Mouse (Mus musculus) CH12.LX (cell line): ENCODE results near the gene Mrln. TPM values are rescaled to one million over a fixed set of nuclear protein-coding genes. Genes with fewer than 3 reads are reported as not detected.

Experiments used
- DNase-seq: peaks from one replicate; pipeline ENCODE4 v3.0.0-alpha.2; 2013; ENCODE audit errors: extremely low read depth
- H3K27ac ChIP-seq: 2 replicates; pipeline ENCODE4 v1.5.1; 2012; ENCODE audit warnings: low read depth, mild to moderate bottlenecking, control low read depth, moderate library complexity; ENCODE audit not compliant: insufficient read depth
- H3K27me3 ChIP-seq: replicated peaks from 2 replicates; pipeline ENCODE3; 2012; ENCODE audit warnings: inconsistent platforms
- H3K36me3 ChIP-seq, 2 experiments: replicated peaks in 1 of 2; 2 replicates each; pipeline versions ENCODE3 to v1.6.1; 2012; ENCODE audit warnings: inconsistent platforms in 1 of 2, low read length in 1 of 2, mild to moderate bottlenecking in 1 of 2, mixed read lengths in 1 of 2, moderate library complexity in 1 of 2; ENCODE audit not compliant: control insufficient read depth in 1 of 2, insufficient read depth in 1 of 2
- H3K4me1 ChIP-seq, 2 experiments: 2 replicates each; pipeline ENCODE4 v1.6.1; 2012; ENCODE audit warnings: inconsistent platforms in 1 of 2, moderate library complexity in 1 of 2; ENCODE audit not compliant: insufficient read depth in 2 of 2, control insufficient read depth in 1 of 2
- H3K4me2 ChIP-seq: 2 replicates; pipeline ENCODE4 v1.6.1; 2012; ENCODE audit warnings: low read depth, mild to moderate bottlenecking, control low read depth; ENCODE audit not compliant: poor library complexity, insufficient read depth, severe bottlenecking
- H3K4me3 ChIP-seq, 3 experiments: fragments of 150-350 bp in 1 of 3; sonication (generic) in 1 of 3; replicated peaks in 1 of 3; 2 replicates each; pipeline versions ENCODE3 to v1.5.1; 2011 to 2012; ENCODE audit warnings: low read depth in 2 of 3, low read length in 2 of 3, mild to moderate bottlenecking in 2 of 3, moderate library complexity in 2 of 3, control low read depth in 1 of 3, improper control_type of control experiment in 1 of 3, inconsistent platforms in 1 of 3, mixed read lengths in 1 of 3; ENCODE audit not compliant: poor library complexity in 1 of 3
- H3K79me2 ChIP-seq: replicated peaks from 2 replicates; pipeline ENCODE4 v1.6.1; 2012; ENCODE audit warnings: mild to moderate bottlenecking, moderate library complexity; ENCODE audit not compliant: control insufficient read depth, poor library complexity, insufficient read depth, severe bottlenecking; ENCODE audit errors: extremely low read depth
- H3K9ac ChIP-seq: 2 replicates; pipeline ENCODE4 v1.6.1; 2012; ENCODE audit warnings: low read depth, mild to moderate bottlenecking, control low read depth, moderate library complexity; ENCODE audit not compliant: insufficient read depth
- H3K9me3 ChIP-seq: replicated peaks from 2 replicates; pipeline ENCODE3; 2012; ENCODE audit warnings: low read length, inconsistent platforms, mixed read lengths
- BHLHE40 ChIP-seq: IDR thresholded peaks from 2 replicates; pipeline ENCODE4 v1.6.1; 2011; ENCODE audit warnings: mild to moderate bottlenecking, low read depth, low read length, improper control_type of control experiment
- CTCF ChIP-seq, 2 experiments: IDR thresholded peaks in 1 of 2; conservative IDR thresholded peaks in 1 of 2; 2 replicates each; pipeline ENCODE4 v1.5.1; 2011 to 2012; ENCODE audit warnings: low read depth in 2 of 2, low read length in 2 of 2, improper control_type of control experiment in 1 of 2, inconsistent platforms in 1 of 2, mild to moderate bottlenecking in 1 of 2, moderate library complexity in 1 of 2
- ELF1 ChIP-seq: IDR thresholded peaks from 2 replicates; pipeline ENCODE4 v1.6.1; 2014; ENCODE audit warnings: low read depth, mild to moderate bottlenecking, inconsistent platforms, low read length, improper control_type of control experiment
- ETS1 ChIP-seq: conservative IDR thresholded peaks from 2 replicates; pipeline ENCODE4 v1.6.1; 2012; ENCODE audit warnings: low read depth, mild to moderate bottlenecking, inconsistent platforms, low read length, improper control_type of control experiment, moderate library complexity
- GABPA ChIP-seq: IDR thresholded peaks from 2 replicates; pipeline ENCODE4 v1.6.1; 2012; ENCODE audit warnings: low read depth, low read length, improper control_type of control experiment, inconsistent platforms; ENCODE audit not compliant: insufficient replicate concordance
- IRF4 ChIP-seq: IDR thresholded peaks from 2 replicates; pipeline ENCODE4 v1.6.1; 2014; ENCODE audit warnings: low read depth, mild to moderate bottlenecking, inconsistent platforms, low read length, improper control_type of control experiment
- JUN ChIP-seq: IDR thresholded peaks from 2 replicates; pipeline ENCODE4 v1.6.1; 2011; ENCODE audit warnings: low read depth, mild to moderate bottlenecking, low read length, improper control_type of control experiment, moderate library complexity; ENCODE audit not compliant: insufficient read depth
- MAX ChIP-seq: IDR thresholded peaks from 2 replicates; pipeline ENCODE4 v1.6.1; 2011; ENCODE audit warnings: low read length, improper control_type of control experiment
- MEF2A ChIP-seq: IDR thresholded peaks from 2 replicates; pipeline ENCODE4 v1.6.1; 2014; ENCODE audit warnings: low read depth, mild to moderate bottlenecking, inconsistent platforms, low read length, improper control_type of control experiment, borderline replicate concordance
- MYC ChIP-seq: IDR thresholded peaks from 2 replicates; pipeline ENCODE4 v1.6.1; 2011; ENCODE audit warnings: low read depth, mild to moderate bottlenecking, improper control_type of control experiment, low read length
- NELFE ChIP-seq: IDR thresholded peaks from 2 replicates; pipeline ENCODE4 v1.6.1; 2011; ENCODE audit warnings: low read depth, low read length, improper control_type of control experiment
- RAD21 ChIP-seq: IDR thresholded peaks from 2 replicates; pipeline ENCODE4 v1.6.1; 2011; ENCODE audit warnings: low read depth, mild to moderate bottlenecking, low read length, improper control_type of control experiment, moderate library complexity
- RCOR1 ChIP-seq: conservative IDR thresholded peaks from 2 replicates; pipeline ENCODE4 v1.6.1; 2012; ENCODE audit warnings: low read depth, mild to moderate bottlenecking, inconsistent platforms, low read length, improper control_type of control experiment
- SMC3 ChIP-seq: IDR thresholded peaks from 2 replicates; pipeline ENCODE4 v1.6.1; 2011; ENCODE audit warnings: low read depth, low read length, improper control_type of control experiment
- TCF12 ChIP-seq: IDR thresholded peaks from 2 replicates; pipeline ENCODE4 v1.6.1; 2014; ENCODE audit warnings: low read depth, mild to moderate bottlenecking, inconsistent platforms, low read length, improper control_type of control experiment
- UBTF ChIP-seq: IDR thresholded peaks from 2 replicates; pipeline ENCODE4 v1.6.1; 2012; ENCODE audit warnings: low read depth, mild to moderate bottlenecking, inconsistent platforms, low read length, improper control_type of control experiment, moderate library complexity
- USF1 ChIP-seq: IDR thresholded peaks from 2 replicates; pipeline ENCODE4 v1.6.1; 2014; ENCODE audit warnings: low read depth, mild to moderate bottlenecking, inconsistent platforms, low read length, improper control_type of control experiment
- ZC3H11A ChIP-seq: IDR thresholded peaks from 2 replicates; pipeline ENCODE4 v1.6.1; 2012; ENCODE audit warnings: low read depth, mild to moderate bottlenecking, inconsistent platforms, low read length, improper control_type of control experiment
- ZMIZ1 ChIP-seq: IDR thresholded peaks from 2 replicates; pipeline ENCODE4 v1.6.1; 2012; ENCODE audit warnings: low read depth, mild to moderate bottlenecking, inconsistent platforms, low read length, improper control_type of control experiment
- ZNF384 ChIP-seq: IDR thresholded peaks from 2 replicates; pipeline ENCODE4 v1.6.1; 2012; ENCODE audit warnings: low read depth, low read length, improper control_type of control experiment, inconsistent platforms
- dilution Hi-C: fragments of 300-500 bp; cut with MboI; formaldehyde crosslinking; loops from 2 replicates; pipeline ENCODE4 v1.14.3; 2020; ENCODE audit warnings: low sequenced_read_pairs; ENCODE audit not compliant: extremely low pct_unique_long_range_greater_than_20kb, extremely low pct_ligation_motif_present
- in situ Hi-C: fragments of 300-500 bp; cut with MboI; formaldehyde crosslinking; loops from 3 replicates; pipeline ENCODE4 v1.14.3; 2019; ENCODE audit warnings: low sequenced_read_pairs, low pct_ligation_motif_present, low pct_unique_long_range_greater_than_20kb, mixed read lengths
- polyA plus RNA-seq: library from polyadenylated mRNA; unstranded; fragments of >175 nt; gene quantifications from 2 replicates; pipeline ENCODE4 v1.2.1, GENCODE M21; 2012; ENCODE audit warnings: low read depth; ENCODE audit not compliant: insufficient read length
- total RNA-seq, 2 experiments: library from RNA; depleted of rRNA; stranded (reverse); fragments of 300-350 nt in 1 of 2; fragments of >200 nt in 1 of 2; gene quantifications; 2 replicates each; pipeline ENCODE4 v1.2.3; 2012 to 2014

Mrln gene
- total and polyA plus RNA-seq, 3 experiments = not detected

DNA sequence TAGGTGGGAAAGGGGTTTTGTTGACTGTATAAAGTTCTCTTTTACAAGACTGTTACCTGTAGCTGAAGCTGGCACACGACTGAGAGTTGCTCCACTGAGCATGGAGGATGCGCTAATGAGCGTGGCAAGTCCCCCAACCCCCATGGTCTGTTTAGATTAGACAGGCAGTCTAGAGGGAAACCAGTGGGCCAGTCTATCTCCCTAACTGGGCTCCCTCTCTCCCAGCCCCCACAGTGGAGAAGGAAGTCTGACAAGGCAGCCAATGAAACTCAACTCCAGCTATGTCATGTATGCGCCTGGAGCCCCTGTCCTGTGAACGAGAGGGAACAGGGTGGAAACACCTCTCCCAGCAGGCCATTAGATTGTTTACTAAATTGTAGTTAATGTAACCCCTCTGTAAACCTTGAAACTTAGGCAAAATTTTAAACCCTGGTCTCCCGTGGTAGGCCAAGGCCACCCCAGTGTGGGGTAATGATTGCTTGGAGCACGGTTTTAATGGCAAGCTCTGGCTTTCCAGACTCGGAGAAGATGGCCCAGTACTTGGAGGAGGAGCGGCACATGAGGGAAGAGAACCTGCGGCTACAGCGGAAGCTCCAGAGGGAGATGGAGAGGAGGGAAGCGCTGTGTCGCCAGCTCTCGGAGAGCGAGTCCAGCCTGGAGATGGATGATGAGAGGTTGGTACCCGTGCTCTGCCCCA, 29.8 kb upstream of the Mrln start:
- no peaks in the 10 kb centered on the region for H3K4me1 ChIP-seq
- H3K9me3 ChIP-seq = no peaks in the 10 kb centered on the region
- in situ Hi-C loops (no loop called here), dilution Hi-C loops (no loop called here)
- H3K9ac ChIP-seq = no peak overlapping the region
- H3K79me2 ChIP-seq = no peaks in the 10 kb centered on the region
- no peak overlapping the region for H3K4me2 ChIP-seq
- no peak overlapping the region for H3K4me3 ChIP-seq
- no peaks in the 10 kb centered on the region for H3K27me3 ChIP-seq
- DNase-seq = no peak
- no peak overlapping the region for H3K27ac ChIP-seq
- no peak for TF ChIP-seq MAX
- TF ChIP-seq NELFE = no peak
- TF ChIP-seq CTCF (conservative IDR thresholded peaks at IDR 0.05 in 1 of 2, IDR thresholded peaks at IDR 0.05 in 1 of 2; ENCODE audit: low read depth in 2 of 2, low read length in 2 of 2) = no peak
- no peak for TF ChIP-seq MEF2A
- TF ChIP-seq ELF1 = no peak
- TF ChIP-seq ZC3H11A = no peak
- TF ChIP-seq TCF12 = no peak
- no peak for TF ChIP-seq BHLHE40
- TF ChIP-seq ZMIZ1 = no peak
- peaks cover 63 to 92% of the 10 kb centered on the region in 2 experiments for H3K36me3 ChIP-seq

DNA sequence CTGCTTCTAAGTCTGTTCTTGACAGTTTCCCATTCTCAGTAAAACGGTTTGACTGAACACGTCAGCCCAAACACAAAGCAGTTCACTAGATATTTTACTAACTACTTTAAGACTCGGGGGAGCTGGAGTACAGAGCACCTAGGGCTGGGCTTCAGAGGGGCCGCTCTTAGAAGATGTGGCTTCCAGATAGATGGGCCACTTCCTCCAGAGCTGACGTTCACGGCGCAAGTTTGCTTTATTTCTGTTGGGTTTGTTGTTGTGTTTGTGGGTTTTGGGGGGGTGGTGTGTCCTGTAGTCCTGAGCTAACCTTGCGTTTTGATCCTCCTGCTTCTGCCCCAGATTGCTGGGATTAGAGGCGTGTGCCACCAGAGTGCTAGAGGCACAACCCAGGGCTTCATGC, 23.7 kb upstream of the Mrln start:
- no peaks in the 10 kb centered on the region for H3K9me3 ChIP-seq
- no peak overlapping the region for H3K4me2 ChIP-seq
- H3K9ac ChIP-seq = no peak overlapping the region
- DNase-seq = no peak
- no peaks in the 10 kb centered on the region for H3K27me3 ChIP-seq
- dilution Hi-C loops = no loop called here
- peaks cover 9 to 27% of the 10 kb centered on the region in 2 experiments for H3K4me1 ChIP-seq
- in situ Hi-C loops = no loop called here
- H3K27ac ChIP-seq = no peak overlapping the region
- no peaks in the 10 kb centered on the region; the same call in 1 of the 2 replicates for H3K79me2 ChIP-seq
- TF ChIP-seq BHLHE40 (no peak), ZMIZ1 (no peak), NELFE (no peak), SMC3 (no peak), ZC3H11A (no peak), IRF4 (no peak), MYC (no peak), RCOR1 (no peak), UBTF (no peak), ETS1 (no peak), USF1 (no peak), TCF12 (no peak), RAD21 (no peak), JUN (no peak), ZNF384 (no peak), GABPA (no peak)
- H3K4me3 ChIP-seq = no peak overlapping the region
- peaks cover 39 to 86% of the 10 kb centered on the region in 2 experiments for H3K36me3 ChIP-seq
